Mouse (Mus musculus) megakaryocyte, embryonic 14.5 days (primary cell): Measurements from ENCODE around the gene Fam81a. TPM values are rescaled to one million over a fixed set of nuclear protein-coding genes. Genes with fewer than 3 reads are reported as not detected.

ENCODE experiments used
- H3K27me3 ChIP-seq: replicated peaks from 2 replicates; pipeline ENCODE3; 2012; ENCODE audit warnings: inconsistent platforms
- H3K36me3 ChIP-seq: replicated peaks from 2 replicates; pipeline ENCODE3; 2012; ENCODE audit warnings: low read length, inconsistent platforms, mixed read lengths
- H3K4me1 ChIP-seq: 2 replicates; pipeline ENCODE4 v1.6.1; 2012; ENCODE audit warnings: inconsistent platforms
- H3K4me3 ChIP-seq: replicated peaks from 2 replicates; pipeline ENCODE3; 2012; ENCODE audit warnings: moderate library complexity, mild to moderate bottlenecking, inconsistent platforms
- H3K9me3 ChIP-seq: 2 replicates; pipeline ENCODE4 v1.6.1; 2012; ENCODE audit warnings: inconsistent platforms
- FLI1 ChIP-seq: IDR thresholded peaks from 2 replicates; pipeline ENCODE4 v1.6.1; 2012; ENCODE audit warnings: low read length, inconsistent platforms, mixed read lengths
- GATA1 ChIP-seq: IDR thresholded peaks from 3 replicates; pipeline ENCODE4 v1.6.1; 2012; ENCODE audit warnings: mixed read lengths, low read length, inconsistent platforms, borderline replicate concordance
- polyA plus RNA-seq: library from polyadenylated mRNA; stranded (reverse); fragments of >175 nt; gene quantifications from 2 replicates; pipeline ENCODE4 v1.2.3, GENCODE M21; 2012; ENCODE audit warnings: low replicate concordance; ENCODE audit not compliant: insufficient read depth

The Fam81a gene
- polyA plus RNA-seq, 1 experiment: not detected

DNA sequence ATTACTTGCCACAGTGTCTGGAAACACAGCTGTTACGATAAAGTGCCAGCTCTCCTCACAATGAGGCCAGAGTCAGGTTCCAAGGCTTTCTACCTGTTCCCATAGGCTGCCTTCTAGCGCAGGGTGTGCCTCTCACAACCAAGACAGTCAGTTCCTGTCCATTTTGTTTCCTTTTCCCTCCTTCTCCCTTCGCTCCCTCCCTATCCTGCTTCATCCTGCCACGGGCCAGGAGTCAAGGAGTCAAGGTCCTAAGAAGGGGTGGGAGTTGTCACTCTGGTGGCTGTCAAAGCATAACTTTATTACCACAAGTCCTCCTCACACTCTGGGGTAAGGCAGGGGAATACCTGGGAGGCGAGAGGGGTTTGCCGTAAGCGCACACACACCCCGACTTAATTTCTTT, 966 bp upstream of the Fam81a start:
- no peaks in the 10 kb centered on the region for H3K36me3 ChIP-seq
- H3K4me1 ChIP-seq: peaks cover 14% of the 10 kb centered on the region
- peaks cover 62% of the 10 kb centered on the region for H3K27me3 ChIP-seq

DNA sequence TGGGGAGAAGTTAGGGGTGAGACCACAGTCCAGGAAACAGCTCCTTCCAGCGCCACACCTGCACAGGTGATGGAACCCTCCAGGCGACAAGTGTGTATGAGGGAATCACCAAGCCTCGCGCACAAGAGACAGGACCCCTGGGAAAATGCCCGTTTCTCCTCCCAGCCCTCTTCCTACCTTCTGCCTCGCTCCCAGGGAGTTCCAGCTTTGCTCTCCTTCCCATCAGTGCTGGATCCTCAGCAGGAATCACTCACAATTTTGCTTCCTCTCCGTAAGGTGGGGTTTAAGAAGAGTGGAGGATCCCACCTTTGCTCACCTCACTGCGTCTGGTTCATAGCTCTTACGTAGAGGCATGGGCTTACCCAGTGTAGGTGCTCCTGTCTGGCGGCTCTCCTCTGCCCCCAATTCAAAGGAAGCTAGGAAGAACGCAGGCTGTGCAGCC, 454 bp downstream of the Fam81a start:
- H3K9me3 ChIP-seq: no peaks in the 10 kb centered on the region
- no peak for TF ChIP-seq FLI1
- no peak for TF ChIP-seq GATA1
- no peak overlapping the region for H3K4me3 ChIP-seq
- no peaks in the 10 kb centered on the region for H3K36me3 ChIP-seq
- peaks cover 70% of the 10 kb centered on the region for H3K27me3 ChIP-seq
- H3K4me1 ChIP-seq: peaks cover 14% of the 10 kb centered on the region

More for the DNA sequence above, 966 bp upstream of the Fam81a start:
- no peaks in the 10 kb centered on the region for H3K9me3 ChIP-seq
- no peak for TF ChIP-seq FLI1
- no peak for TF ChIP-seq GATA1
- no peak overlapping the region for H3K4me3 ChIP-seq

DNA sequence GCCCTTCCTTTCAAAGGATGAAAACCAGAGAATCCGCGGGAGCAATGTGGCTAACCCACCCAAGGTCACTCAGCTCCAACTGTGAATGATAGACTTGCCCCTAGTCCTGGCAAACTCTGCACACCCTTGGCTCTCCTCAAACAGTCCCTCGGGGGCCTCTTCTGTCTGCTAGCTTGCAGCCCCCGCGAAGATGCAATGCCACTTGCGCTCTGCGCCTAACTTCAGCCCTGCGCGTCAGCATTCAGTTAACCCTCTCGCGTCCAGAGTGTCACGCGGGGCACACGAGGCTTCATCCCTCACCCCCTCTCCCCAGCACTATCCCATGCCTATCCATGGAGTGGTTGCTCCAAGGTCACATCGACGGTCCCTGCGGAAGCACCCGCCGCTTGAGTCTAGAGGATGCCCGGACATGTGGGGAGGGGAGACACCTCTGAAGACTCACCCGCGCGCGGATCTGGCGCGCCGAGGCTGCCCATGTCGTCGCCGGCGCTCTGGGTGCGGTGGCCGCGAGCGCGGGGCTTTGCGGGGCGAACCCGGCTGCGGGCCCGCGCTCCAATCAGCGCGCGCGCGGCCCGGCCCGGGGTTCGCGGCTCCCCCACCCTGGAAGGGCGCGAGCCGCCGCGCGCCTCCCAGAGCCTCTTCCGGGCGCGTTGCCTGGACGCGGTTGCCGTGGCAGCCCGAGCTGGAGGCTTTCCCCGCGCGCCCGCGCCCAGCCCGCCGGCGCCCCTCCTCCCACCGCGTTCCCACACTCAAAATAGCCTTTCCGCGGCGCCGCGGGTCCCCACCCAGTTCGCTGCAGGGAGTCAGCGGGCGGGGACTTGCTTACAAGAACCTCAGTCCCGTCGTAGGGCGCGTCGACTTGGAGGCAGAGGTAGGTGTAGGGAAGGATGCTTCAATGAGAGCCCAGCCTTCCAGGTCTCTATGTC, 1.2 kb downstream of the Fam81a start:
- TF ChIP-seq GATA1 (no peak), FLI1 (no peak)

DNA sequence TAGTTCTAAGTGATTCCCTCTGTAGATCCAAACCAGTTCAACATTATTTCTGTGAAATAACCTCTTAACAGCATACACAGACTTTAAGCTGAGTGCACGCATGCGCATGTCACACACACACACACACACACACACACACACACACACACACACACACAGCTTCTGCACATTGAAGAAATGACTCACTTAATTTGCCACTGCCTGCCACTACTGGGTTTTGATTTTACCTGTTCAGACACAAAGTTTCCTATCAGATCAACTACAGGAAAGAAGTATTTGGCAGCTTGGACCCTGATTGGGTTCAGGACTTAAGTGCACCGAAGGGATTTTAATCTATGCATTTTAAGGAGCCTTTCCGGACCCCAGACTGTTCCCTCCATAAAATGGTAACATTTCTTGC, 2.0 kb downstream of the Fam81a start:
- H3K36me3 ChIP-seq: no peaks in the 10 kb centered on the region
- TF ChIP-seq GATA1 (no peak), FLI1 (no peak)
- H3K4me1 ChIP-seq: peaks cover 14% of the 10 kb centered on the region
- H3K9me3 ChIP-seq: no peaks in the 10 kb centered on the region
- H3K4me3 ChIP-seq: no peak overlapping the region
- H3K27me3 ChIP-seq: peaks cover 72% of the 10 kb centered on the region

More for the DNA sequence above, 1.2 kb downstream of the Fam81a start:
- peaks cover 70% of the 10 kb centered on the region for H3K27me3 ChIP-seq
- H3K4me3 ChIP-seq: peak overlapping the region; percentile 86
- no peaks in the 10 kb centered on the region for H3K9me3 ChIP-seq
- no peaks in the 10 kb centered on the region for H3K36me3 ChIP-seq
- peaks cover 14% of the 10 kb centered on the region for H3K4me1 ChIP-seq

DNA sequence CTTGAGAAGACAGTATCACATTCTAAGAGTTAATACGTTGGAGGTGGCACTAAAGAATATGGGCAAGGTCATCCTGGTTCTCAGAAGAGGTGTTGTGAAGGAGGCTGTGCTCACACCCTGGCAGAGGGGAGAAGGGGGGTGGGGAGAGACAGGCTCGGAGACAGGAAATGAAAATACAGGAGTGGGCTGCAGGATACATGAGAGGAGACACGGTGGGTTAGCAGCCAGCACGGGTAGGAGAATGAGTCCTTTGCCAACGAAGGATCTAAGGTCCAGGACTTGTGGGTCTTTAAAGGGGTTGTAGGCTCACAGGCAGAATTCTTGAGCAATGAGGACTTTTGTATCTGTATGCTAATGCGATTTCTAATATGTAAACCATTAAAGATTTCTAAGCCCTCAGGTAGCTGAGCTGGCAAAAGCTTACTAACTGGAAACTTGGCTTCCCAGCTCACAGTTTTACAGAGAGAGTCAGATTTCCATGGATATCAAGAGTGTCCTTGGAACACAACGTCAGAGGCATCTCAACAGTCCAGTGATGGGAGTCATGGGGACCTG, 3.0 kb downstream of the Fam81a start:
- no peaks in the 10 kb centered on the region for H3K36me3 ChIP-seq
- peaks cover 14% of the 10 kb centered on the region for H3K4me1 ChIP-seq
- H3K4me3 ChIP-seq: no peak overlapping the region
- peaks cover 77% of the 10 kb centered on the region for H3K27me3 ChIP-seq
- peaks cover 4% of the 10 kb centered on the region; the same call in 1 of the 2 replicates for H3K9me3 ChIP-seq
- no peak for TF ChIP-seq GATA1
- TF ChIP-seq FLI1: no peak

DNA sequence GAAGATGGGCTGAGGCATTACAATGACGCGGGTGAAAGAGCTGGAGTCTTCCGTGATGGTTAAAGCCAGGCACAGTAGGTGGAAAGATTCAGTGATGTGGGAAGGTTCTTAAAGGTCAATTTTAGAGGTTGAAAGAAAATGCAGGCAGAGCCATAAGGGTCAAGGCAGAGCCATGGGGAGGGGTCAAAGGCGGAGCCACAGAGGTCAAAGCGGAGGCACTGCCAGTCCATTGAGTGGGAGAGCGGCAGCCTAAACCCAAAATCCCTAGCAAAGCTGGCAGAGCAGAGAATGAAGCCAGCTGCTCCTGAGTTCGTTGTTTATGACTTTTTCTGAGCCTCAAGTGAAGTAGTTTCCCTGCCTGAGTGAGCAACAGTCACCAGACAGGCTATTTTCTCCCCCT, 3.8 kb downstream of the Fam81a start:
- H3K4me3 ChIP-seq: no peak overlapping the region
- peaks cover 4% of the 10 kb centered on the region; the same call in 1 of the 2 replicates for H3K9me3 ChIP-seq
- H3K36me3 ChIP-seq: no peaks in the 10 kb centered on the region
- peaks cover 14% of the 10 kb centered on the region for H3K4me1 ChIP-seq
- peaks cover 83% of the 10 kb centered on the region for H3K27me3 ChIP-seq
- TF ChIP-seq GATA1 (no peak), FLI1 (no peak)

DNA sequence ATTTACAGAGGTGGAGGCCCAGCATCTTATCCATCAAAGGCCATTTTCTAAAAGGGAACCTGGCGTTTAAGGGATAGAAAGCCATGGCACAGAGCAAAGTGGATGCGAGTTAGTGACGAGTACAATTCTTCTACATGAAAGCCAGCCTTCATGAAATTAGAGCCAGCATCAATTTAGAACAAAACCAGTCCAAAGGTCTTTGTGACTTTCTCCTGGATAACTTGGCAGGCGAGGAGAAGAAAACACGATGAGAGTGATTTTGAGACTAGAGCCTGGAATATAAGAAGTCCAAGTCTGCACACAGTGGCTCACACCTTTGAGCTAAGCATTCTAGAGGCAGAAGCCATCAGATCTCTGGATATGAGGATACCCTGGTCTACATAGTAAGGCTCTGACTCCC, 4.4 kb downstream of the Fam81a start:
- TF ChIP-seq FLI1 (no peak), GATA1 (no peak)
- peaks cover 80% of the 10 kb centered on the region for H3K27me3 ChIP-seq
- H3K36me3 ChIP-seq: no peaks in the 10 kb centered on the region
- peaks cover 16% of the 10 kb centered on the region for H3K4me1 ChIP-seq
- no peak overlapping the region for H3K4me3 ChIP-seq
- peaks cover 4% of the 10 kb centered on the region; the same call in 1 of the 2 replicates for H3K9me3 ChIP-seq

DNA sequence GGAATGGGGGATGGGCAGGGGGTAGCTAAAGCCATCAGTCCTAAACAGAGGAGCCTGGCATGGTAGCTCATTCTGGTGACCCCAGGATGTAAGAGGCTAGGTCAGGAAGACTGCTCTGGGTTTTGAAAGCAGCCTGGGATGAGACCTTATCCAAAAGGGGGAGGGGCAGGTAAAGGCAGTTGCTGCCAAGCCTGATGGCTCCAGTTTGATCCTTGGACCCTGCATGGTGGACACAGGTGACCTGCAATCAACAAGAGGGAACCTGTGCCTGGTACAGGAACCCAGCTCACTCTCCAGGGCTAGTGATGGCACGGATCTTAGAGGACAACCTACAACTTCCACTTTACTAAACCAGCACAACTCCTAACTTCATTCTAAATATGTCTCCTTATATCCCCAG, 7.2 kb downstream of the Fam81a start:
- TF ChIP-seq GATA1: no peak
- no peak for TF ChIP-seq FLI1
- Histone ChIP-seq H3K36me3 (no peaks in the 10 kb centered on the region), H3K4me1 (peaks cover 5% of the 10 kb centered on the region; the same call in 1 of the 2 replicates), H3K4me3 (no peak overlapping the region), H3K27me3 (peaks cover 54% of the 10 kb centered on the region), H3K9me3 (peaks cover 11% of the 10 kb centered on the region; the same call in 1 of the 2 replicates)

DNA sequence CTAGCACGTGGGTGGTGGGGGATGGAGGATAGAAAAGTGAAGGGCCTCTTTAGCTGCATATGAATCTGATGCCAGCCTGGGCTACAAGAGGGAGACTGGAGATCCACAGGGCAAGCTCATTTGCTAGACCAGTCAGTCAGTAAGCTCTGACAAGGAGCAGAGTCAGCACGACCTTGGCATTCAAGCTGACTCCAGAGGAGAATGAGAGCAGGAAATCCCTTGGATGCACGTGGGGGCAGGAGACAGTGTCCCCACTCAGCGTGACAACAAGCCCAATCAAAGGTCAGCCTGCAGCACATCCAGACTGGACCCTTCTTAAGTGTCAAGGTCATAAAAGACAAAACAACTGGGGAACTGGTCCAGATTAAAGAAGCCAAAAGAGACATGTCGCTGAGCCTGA, 7.6 kb downstream of the Fam81a start:
- Histone ChIP-seq H3K4me3 (no peak overlapping the region), H3K27me3 (peaks cover 50% of the 10 kb centered on the region), H3K36me3 (no peaks in the 10 kb centered on the region), H3K4me1 (peaks cover 5% of the 10 kb centered on the region; the same call in 1 of the 2 replicates), H3K9me3 (peaks cover 11% of the 10 kb centered on the region; the same call in 1 of the 2 replicates)
- TF ChIP-seq GATA1 (no peak), FLI1 (no peak)

DNA sequence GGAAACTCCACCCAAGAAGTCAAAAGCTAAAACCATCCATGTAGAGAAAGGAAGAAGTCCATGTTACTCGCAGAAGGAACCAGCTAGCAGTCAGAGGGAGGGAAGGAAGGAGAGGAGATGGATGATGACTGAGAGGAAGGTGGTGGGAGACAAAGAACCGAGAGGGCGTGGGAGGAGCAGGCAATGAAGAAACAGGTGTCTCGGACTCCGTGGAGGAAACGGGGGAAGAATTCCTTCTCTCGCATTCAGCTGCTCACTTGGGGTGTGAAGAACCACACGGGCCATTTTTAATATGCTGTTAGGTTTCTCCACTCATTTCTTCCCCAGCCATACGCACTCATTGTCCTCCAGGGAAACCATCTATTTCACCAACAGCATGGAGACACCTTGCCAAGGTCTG, 8.1 kb downstream of the Fam81a start:
- peaks cover 11% of the 10 kb centered on the region; the same call in 1 of the 2 replicates for H3K9me3 ChIP-seq
- no peaks in the 10 kb centered on the region for H3K36me3 ChIP-seq
- peaks cover 5% of the 10 kb centered on the region; the same call in 1 of the 2 replicates for H3K4me1 ChIP-seq
- peaks cover 45% of the 10 kb centered on the region for H3K27me3 ChIP-seq
- H3K4me3 ChIP-seq: no peak overlapping the region
- TF ChIP-seq FLI1: no peak
- no peak for TF ChIP-seq GATA1
